Mouse (Mus musculus) embryo, embryonic 10.5 days (tissue): ENCODE measurements around the gene Ndufaf2.

Source experiments
- DNase-seq: peaks from one replicate; pipeline ENCODE4 v3.0.0-alpha.2; 2015; ENCODE audit warnings: low spot score

The Ndufaf2 gene

DNA sequence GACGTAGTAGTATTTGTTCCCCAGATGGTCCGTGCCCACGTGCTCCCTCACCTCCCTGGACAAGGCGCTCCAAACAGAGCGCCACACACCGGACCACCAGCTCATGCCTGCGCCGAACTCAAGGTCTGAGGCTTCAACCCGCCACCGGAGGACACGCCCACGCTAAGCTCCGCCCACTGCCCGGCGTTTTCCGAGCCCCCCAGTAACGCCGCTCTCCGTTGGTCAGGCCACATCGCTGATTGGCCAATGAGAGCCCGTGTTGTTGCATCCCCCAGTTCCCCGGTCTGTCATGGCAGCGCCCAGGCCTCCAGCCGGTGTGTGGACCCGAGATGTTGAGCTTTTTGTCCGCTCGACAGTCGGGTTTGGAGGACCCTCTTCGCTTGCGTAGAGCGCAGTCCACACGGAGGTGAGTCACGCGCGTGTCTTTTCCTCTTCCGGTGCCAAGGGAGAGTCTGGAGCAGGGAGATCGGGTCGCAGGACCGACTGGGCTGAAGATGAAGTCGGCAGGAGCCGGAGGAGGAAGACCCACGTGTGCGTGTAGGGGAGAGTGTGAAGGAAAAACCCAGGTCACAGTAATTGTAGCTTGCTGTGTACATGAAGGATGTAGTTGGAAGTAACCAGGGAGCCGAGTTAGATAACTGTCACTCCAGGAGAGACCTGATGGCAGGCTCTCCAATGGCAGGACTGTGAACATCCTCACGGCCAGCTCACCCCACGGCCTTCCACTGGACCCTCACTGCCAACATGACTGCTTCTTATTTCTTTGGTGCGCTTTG is at the start of gene Ndufaf2, which contains the start of gene Ercc8:
Gene Ndufaf2 (minus strand): TSS at position 159 of the 776 bp plus-strand sequence.
Gene Ercc8 (plus strand): TSS at position 267 of the 776 bp plus-strand sequence.
- DNase-seq, result peak; percentile 98

DNA sequence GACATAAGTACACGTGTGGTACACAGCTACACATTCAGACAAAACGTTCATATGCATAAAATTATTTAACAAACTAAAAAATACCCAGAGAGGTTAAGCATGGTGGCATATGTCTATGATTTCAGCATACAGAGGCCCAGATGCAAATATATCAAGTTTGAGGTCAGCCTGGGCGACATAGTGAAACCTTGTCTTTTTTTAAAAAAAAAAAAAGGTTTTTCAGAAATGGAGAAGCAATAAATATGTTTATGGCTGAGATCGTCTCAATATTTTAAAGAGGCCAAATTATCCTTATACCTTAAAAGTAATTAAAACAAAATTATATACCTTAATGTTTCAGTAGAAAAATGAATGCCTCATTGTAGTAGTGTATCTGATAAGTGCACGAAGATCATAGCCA is 49.7 kb upstream of the Ndufaf2 start:
- no peak for DNase-seq

DNA sequence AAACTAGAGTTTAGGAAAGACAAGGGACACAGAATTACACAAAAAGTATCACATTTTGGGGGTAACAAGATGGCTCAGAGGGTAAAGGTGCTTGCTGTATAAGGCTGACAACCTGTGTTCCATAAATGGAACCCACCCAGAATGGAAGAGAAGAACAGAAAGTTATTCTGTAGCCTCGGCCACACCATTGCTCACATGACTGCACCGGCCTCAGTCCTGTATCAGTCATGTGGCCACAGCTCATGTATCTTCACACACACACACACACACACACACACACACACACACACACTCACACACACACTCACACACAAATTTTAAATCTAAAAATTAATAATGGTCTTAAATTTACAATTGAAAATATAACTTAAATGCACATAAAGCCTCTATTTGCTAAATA is 49.0 kb upstream of the Ndufaf2 start:
- no peak for DNase-seq

DNA sequence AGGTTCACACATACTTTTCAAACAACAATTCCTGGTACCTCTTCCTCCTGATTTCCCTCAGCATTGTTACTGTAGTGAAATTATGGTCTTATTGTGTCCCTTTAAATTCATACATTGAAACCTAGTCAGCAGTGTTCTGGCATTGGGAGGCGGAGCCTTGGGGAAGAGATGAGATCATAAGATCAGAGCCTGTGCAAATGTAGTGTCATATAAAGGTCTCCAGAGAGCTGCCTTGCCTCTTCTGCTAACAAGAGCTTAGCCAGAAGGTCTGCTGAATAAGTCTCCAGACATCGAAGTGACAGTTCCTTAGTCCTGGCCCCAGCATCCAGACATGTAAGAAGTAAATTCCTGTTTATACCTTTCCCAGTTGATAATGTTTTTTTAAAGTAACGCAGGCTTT is 46.4 kb upstream of the Ndufaf2 start:
- DNase-seq, result no peak

DNA sequence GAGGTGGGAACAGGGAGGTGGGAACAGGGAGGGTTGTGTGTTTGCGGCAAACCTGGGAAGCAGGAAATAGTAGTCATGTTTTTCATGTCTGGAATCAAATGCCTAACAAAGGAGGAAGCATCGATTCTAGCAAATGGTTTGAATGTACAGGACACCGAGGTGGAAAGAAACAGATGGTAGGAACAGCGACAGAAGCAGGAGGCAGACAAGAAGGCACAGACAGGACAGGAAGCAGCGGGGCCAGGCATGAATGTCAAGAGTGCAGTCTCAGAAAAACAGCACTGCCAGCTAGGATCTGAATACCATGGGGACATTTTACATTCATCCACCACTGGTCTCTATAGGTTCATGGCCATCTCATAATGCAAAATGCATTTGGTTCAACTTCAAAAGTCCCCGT is 37.1 kb upstream of the Ndufaf2 start:
- no peak for DNase-seq

DNA sequence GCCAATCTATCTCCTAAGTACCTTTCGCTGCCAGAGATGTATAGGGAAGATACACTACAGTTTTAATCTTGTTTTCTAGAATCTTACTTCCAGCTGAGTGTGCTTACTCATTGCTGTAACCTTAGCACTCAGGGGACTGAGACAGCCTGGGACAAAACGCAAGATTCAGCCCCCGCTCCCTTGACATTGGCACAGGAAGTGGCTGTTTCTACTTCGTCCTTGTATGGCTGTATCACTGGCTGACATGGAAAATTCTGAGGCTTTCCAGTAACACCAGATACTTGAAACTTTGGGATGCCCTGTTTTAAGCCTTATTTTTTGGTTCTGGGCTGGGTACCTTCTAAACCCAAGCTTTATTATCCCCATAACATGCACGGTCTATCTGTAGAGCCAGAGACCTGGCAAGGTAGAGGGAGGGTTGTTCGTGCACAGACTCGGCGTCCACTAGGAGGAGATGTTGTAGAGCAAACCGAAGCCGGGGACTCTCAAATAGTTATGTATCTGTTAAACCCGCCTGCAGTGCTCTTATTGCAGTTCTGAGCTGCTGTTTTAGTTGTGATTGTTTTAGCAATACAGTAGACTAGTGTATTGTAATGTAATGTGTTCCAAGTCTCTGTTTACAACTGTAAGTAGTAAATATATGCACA is 32.8 kb upstream of the Ndufaf2 start:
- peak; percentile 79 for DNase-seq

DNA sequence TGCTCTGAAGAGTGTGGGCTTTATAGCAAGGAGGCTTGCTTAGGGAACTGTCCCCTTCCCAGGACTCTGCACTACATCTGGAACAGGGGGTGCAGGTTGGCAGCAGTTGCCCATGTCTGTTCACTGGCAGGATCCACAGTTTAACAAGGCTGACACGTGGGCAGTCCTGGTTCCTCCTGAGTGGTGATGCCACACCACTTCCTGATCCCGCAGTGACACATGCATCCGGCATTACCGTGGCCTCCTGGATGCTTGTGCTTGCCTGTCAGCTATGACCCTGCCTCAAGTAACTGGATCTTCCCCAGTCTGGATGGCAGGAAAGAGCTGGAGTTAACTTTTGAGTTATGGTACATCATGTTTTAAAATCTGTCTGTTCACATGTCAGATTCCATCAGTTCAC is 29.6 kb upstream of the Ndufaf2 start:
- DNase-seq, result no peak

DNA sequence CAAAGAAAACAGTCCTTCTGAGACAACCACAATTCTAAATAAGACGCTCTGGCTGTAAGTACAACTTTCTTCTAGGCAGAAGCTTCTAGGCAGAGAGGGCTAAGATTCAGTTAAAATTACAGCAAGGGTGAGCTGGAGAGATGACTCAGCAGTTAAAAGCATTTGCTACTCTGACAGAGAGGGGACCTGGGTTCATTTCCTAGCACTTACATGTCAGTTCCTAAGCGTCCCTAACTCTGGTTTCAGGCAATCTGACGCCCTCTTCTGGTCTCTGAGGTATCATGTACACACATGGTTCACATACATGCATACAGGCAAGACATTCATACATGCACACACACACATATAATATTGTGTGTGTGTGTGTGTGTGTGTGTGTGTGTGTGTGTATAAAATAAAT is 27.1 kb upstream of the Ndufaf2 start:
- DNase-seq, result no peak

DNA sequence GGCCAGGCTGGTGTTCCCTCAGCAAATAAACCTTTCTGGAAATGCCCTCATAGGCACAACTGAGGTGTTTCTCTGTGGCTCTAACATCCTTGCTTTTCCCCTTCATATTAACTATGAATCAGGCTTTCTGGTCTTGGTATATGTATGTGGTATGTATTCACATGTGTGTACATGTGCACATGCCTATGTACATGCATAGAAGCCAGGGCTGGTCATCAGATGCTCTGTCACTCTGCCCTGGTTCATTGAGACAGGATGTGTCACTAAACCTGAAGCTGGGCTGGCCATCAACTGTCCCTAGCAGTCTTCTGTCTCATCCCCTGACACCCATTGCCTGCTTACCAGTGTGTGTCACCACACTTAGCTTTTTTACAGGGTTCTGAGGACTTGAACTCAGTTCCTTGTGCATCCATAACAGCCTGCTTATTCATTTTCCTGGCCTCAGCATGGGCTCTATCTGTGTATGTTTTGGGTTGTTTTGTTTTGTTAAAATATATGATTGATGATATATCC is 26.4 kb upstream of the Ndufaf2 start:
- DNase-seq, result no peak

DNA sequence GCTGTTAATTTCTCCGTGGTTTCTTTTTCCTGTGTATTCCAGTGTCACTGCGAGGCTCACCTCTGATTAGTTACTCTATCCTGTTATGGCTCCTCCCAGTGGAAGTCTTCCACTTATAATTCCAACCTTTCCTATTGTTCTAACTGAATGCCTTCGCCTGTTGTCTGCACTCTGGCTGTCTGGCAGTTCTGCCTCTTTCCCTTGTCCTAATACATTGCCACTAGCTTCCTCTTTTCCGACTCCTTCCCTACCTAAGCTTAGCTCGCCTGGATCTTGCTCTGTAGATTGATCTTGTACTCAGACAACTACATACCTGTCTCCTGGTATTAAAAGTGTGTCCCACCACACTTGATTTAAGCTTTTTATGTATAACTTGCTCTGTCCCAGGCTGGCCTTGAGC is 22.4 kb upstream of the Ndufaf2 start:
- DNase-seq, result no peak

DNA sequence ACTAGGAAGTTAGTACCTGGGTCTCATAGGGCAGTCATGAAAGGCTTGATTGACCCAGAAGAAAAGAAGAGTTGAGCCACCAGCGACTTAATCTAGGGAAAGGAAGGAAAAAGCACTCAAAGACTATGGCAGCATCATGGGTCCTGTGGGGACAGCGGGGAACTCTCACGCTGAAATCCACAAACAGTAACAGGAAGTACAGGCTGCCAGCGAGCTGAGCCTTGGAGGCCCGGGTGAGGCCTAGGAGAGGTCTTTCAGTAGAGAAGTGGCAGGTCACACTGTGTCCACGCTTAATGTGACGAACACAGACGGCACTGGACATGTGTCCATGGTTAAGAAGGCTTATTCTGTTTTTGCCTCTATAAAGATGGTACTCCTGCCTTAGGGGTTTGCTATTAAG is 21.2 kb upstream of the Ndufaf2 start:
- DNase-seq, result no peak

DNA sequence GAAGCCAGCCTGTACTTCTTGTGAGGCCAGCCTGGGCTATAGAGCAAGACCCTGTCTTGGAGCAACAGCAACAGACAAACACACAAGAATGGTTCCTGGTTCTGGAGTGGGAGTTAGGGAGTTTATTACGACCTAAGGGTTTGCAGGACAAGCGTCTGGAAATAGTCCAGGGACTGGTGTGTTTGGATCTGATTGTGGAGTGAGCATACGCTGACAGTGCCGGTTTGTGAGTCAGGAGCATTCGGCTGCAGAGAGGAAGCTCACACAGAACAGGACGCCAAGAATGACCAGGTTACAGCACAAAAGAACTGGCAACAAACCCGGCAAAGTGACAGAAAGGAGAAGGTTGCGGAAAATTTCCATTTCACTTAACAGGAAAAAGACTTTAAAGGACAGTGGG is 12.1 kb upstream of the Ndufaf2 start:
- DNase-seq, result no peak

DNA sequence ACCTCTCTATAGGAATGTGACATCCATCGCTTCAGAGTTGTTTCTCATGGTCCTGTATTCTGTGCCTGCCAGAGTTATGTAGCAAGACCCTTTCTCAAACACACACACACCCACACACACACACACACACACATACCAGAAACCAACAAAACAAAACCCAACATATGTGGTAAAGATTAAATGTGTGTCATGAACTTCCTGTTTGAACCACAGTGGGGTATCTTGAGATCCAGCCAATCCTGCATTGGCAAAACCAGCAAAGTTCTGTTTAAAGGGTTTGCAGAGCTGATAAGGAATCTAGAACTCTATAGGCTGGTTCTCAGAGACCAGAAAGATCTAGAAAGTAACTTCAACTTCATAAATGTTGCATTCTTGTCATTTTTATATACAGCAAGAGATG is 11.6 kb upstream of the Ndufaf2 start:
- DNase-seq, result no peak

DNA sequence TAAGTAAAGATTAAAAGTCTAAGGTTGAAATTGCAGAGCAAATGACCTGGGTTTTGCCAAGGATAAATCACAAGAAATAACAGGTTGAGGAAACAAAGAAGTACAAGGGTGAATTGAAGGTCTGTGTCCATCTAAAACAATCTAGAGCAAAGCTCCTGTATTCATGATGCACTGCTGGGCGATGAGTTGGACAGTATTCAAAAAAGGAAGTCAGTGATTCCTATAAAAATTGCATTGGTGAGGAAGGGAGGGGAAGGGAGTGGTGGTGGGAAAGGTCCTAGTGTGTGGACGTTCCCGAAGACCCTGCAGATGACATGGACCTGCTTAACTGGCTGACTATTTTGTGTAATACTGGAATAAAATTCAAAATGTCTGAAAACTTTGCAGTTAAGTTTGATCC is 6.2 kb upstream of the Ndufaf2 start:
- no peak for DNase-seq

DNA sequence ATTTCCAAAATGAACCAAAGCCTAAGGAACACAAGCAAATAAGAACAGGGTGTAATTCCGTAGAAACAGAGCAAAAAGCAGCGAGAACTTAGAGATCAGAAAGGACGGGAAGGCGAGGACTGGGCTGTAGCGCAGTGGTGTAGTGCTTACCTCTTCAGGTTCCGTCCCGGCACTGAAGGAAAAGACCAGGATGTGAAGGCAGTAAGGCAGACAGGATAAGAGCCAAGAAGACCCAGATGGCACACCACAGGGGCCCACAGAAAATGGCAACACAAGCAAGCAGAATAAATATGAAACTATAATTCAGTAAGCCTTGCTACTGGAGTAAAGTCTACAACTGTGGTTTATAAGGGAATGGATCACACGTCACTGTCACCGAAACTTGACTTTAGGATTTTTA is 5.5 kb upstream of the Ndufaf2 start:
- no peak for DNase-seq

DNA sequence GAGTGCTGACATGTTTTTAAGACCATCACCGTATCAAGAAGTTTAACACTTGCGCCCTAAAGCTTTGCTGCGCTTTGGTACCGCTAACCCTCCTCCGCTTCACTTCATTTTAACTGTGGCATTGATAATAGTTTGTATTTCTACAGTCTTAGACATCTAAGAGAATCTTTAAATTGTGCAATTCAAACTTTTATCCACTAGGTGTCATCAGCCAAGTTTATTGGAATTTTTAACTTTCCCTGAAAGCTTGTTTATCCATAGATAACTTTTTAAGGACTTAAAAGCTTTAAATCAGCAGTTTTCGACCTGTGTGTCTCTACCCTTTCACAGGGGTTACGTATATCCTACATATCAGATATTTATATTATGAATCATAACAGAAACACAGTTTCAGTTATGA is 1.5 kb upstream of the Ndufaf2 start:
- DNase-seq, result peak; percentile 64

DNA sequence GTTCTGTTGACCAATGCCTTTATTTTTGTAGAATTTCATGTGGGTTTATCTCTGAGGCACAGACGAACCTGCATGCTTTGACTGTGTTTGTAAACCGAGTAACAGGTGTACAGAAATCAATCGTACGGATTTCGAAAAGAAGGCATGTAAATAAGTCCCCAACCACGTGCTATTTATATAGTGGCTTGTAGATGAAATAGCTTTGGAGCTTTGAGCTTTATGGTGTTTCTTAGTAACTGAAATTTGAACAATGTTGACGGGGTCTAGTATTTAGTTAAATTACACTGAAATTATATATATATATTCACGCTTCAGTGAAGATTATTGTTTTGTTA is 785 bp upstream of the Ndufaf2 start:
- DNase-seq, result no peak

DNA sequence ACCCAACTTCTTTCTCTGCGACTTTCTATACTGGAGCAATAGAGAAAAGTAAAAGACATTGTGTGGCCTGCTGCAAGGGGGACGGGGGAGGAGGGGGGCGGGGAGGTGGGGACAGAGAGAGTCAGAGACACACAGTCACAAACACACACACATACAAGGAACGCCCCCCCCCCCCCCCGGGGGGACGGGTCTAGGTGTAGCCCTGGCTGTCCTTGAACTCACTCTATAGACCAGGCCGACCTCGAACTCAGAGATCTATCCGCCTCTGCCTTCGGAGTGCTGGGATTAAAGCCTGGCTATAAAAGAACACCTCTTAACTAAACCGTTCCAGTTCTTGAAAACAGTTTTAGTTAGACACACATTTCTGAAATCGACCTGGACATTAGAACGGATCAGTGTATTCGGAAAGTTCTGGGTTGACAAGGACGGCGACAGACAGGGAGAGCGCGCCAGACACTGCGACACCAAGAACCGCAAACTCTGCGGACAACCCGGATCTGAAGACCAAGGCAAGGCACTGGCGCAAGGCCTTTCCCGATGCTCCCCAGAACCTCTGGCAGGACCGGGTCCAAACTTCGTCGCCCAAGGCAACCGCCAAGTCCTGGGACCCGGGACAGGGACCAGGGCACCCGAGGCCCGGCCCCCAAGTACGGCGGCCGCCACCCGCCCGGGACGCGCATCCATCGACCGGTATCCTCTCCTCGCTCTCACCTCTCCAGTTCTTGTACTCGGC is 525 bp downstream of the Ndufaf2 start:
- peak; percentile 49 for DNase-seq

DNA sequence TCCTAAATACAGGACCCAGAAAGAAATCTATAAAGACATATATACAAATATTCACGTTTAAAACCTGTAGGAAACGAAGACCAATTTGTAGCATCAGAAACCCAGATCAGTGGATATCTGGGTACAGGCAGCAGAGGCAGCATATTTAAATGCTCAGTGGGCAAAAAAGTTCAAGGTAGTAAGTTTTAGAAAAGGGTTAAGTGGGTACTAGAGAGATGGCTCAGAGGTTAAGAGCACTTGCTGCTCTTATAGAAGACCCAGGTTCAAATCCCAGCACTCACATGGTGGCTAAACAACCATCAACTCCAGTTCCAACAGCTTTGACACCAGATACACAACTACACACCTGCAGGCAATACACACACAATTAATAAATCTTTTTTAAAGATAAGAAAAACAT is 1.3 kb downstream of the Ndufaf2 start:
- DNase-seq, result no peak

DNA sequence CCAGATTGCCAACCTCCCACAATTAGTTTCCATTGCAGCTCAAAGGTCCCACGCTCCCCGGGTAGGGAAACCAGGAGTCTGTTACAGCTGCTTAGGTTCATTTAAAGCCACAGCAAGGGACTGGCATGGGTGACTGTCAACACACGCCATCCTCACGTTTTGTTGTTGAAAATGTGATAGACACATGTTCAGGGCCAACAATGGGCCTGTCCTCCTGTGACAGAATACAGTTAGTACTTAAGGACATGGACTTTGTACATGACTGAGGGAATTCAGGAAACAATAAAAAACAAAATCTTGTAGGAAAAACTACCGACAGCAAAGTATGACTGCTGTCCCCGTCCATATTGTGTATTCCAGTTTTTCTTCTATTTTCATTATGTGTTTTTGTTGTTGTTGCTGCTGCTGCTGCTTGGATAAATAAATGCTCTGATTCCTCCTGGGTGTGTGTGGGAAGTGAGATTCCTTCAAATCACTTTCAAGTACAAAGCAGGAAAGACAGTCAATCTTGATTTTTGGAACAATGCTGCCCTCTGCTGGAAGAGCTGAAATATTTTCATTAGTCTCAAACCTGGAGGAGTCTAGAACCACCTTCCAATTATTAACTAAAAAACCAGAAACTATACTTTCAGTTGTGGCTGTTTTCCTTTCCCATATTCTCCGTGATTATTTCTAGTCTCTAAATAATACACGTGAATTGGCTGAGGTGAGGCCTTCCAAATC is 5.6 kb downstream of the Ndufaf2 start:
- DNase-seq, result peak; percentile 84

DNA sequence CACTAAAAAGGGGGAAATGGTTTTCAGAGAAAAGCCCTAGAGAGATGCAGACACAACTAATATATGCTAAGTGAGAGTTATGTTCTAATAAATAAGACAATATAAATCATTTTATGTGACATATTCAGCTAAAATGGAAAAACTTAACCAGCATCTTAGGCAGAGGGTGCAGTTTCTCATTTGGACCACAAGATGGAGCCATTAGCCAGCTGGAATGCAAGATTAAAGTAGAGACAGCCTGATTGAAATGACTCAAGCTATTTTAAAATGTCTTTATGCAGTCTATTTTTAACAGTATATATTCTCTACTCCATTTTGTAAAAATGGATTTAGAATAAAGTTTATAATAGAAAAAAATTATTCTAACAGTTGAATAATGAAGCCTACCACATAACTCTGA is 6.6 kb downstream of the Ndufaf2 start:
- peak; percentile 51 for DNase-seq

DNA sequence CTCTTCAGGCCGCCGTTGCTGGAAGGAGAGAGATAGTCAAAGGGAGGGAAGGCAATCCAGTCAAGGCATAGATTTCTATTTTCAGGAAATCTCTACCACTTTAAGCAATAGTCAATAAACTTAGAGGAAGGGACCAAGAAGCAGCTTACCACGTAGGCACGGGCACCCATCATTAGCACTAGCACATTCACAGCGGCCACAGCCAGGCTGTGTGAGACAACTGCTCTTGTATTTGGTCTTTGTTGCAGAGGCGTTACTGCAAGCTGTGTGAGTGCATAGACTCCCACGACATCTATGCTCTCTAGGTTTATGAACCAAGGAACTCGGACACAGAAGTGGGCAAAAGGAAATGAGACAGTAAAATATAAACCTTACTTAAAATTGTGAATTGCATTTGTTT is 14.3 kb downstream of the Ndufaf2 start:
- DNase-seq, result no peak
